8 mouse cellular contexts compared by ENCODE assay signal in the genomic region with DNA sequence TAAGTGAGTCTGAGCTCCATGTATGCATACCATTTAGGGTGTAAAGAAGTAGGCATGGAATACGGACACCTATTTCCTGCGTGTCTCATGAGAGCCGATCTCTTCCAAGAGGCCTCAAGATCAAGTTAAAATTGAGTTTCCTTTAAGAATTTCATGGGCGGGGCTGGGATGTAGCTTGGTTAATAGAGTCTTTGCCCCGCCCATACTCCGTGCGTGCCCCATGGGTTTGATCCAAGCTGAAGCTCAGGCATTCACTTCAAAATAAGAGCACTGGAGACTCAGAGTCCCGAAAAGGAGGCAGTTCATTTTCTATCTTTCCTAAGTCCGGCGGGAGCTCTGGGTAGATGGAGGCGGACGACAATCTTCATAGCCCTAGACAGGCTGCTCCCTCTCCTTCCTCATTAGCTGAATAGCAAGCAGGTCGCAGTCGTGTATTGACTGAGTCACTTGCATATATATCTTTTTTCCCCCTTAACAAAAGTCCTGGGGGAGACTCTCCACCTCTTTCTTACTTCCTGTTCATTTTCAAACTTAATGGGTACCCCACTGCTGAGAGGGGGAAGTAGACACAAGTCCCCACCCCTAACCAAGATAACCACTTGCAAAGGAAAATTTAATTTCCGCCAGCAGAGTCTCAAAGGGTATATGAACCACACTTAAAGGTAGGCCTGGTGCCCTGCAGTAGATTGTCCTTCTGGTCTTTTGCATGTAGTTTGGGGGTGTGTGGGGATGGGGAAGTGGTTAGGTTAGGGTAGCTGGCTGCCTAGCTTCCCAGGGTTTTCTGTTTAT.
DNase-seq lines count a peak whose midpoint lies in the region; ATAC-seq and TF ChIP-seq lines count a peak whose summit lies in the region.

No protein-coding gene starts in this region.

- no peaks in the 10 kb centered on the region for H3K9me3 ChIP-seq in forebrain, embryonic 10.5 days
- H3K9me3 ChIP-seq in hindbrain, embryonic 10.5 days: no peaks in the 10 kb centered on the region
- H3K9me3 ChIP-seq in limb, embryonic 12.5 days: 0 out of 2 replicates have a peak, but pooled peaks cover 2% of the 10 kb centered on the region
- no peaks in the 10 kb centered on the region for H3K9me3 ChIP-seq in midbrain, embryonic 11.5 days (ENCODE audit: control insufficient read depth, low read length)

- no peak overlapping the region for H3K4me3 ChIP-seq in thymus, adult 2 months (ENCODE audit: control insufficient read depth, insufficient read depth, low read length)
- H3K4me3 ChIP-seq in forebrain, embryonic 10.5 days: peak overlapping the region; percentile 24; the same call in 1 of the 2 replicates
- no peak overlapping the region for H3K4me3 ChIP-seq in hindbrain, embryonic 10.5 days
- no peak overlapping the region for H3K4me3 ChIP-seq in limb, embryonic 12.5 days (replicated peaks)
- no peak overlapping the region for H3K4me3 ChIP-seq in midbrain, embryonic 11.5 days (ENCODE audit: low read depth, low read length)

- ATAC-seq in limb, embryonic 12.5 days (ENCODE audit: insufficient number of reproducible peaks, insufficient read depth, low FRiP score, low TSS enrichment, low read depth): no peak
- peak; percentile 54 for ATAC-seq in midbrain, embryonic 11.5 days (ENCODE audit: low FRiP score)

- no peak for TF ChIP-seq POLR2A in thymus, adult 2 months (IDR thresholded peaks at IDR 0.05; ENCODE audit: control insufficient read depth, extremely low read depth, insufficient read depth, low read length, poor library complexity)

- no peak for TF ChIP-seq CTCF in thymus, adult 2 months (IDR thresholded peaks at IDR 0.05; ENCODE audit: borderline replicate concordance, control insufficient read depth, extremely low read depth, insufficient read depth, low read length, poor library complexity)

- DNase-seq in thymus, postnatal 0 days (ENCODE audit: low spot score): peak; percentile 34
- no peak for DNase-seq in thymus, adult 2 months
- DNase-seq in forebrain, embryonic 10.5 days (ENCODE audit: extremely low spot score, low spot score): peak; percentile 52
- DNase-seq in hindbrain, embryonic 10.5 days (ENCODE audit: low spot score): peak; percentile 45
- DNase-seq in midbrain, embryonic 11.5 days (ENCODE audit: low spot score, missing footprints): peak; percentile 88
- no peak for DNase-seq in right cerebral cortex, postnatal 25 days
- DNase-seq in B cell, adult 2 months: no peak

- peak overlapping the region; percentile 35 for H3K4me2 ChIP-seq in limb, embryonic 12.5 days
- H3K4me2 ChIP-seq in midbrain, embryonic 11.5 days: 0 out of 2 replicates have a peak overlapping the region, but pooled peaks have one; percentile 9

- H3K4me1 ChIP-seq in thymus, adult 2 months (replicated peaks; ENCODE audit: control insufficient read depth, insufficient read depth, low read length): no peaks in the 10 kb centered on the region
- H3K4me1 ChIP-seq in forebrain, embryonic 10.5 days: peaks cover 15% of the 10 kb centered on the region
- peaks cover 7% of the 10 kb centered on the region; the same call in 1 of the 2 replicates for H3K4me1 ChIP-seq in hindbrain, embryonic 10.5 days (replicated peaks)
- 0 out of 2 replicates have a peak, but pooled peaks cover 5% of the 10 kb centered on the region for H3K4me1 ChIP-seq in limb, embryonic 12.5 days (replicated peaks)
- H3K4me1 ChIP-seq in midbrain, embryonic 11.5 days (ENCODE audit: control insufficient read depth, insufficient read depth, low read length): no peaks in the 10 kb centered on the region; the same call in 1 of the 2 replicates

- no peaks in the 10 kb centered on the region for H3K36me3 ChIP-seq in thymus, adult 2 months (ENCODE audit: control insufficient read depth, insufficient read depth, low read length)
- H3K36me3 ChIP-seq in forebrain, embryonic 10.5 days (replicated peaks): no peaks in the 10 kb centered on the region
- H3K36me3 ChIP-seq in hindbrain, embryonic 10.5 days: no peaks in the 10 kb centered on the region
- no peaks in the 10 kb centered on the region for H3K36me3 ChIP-seq in limb, embryonic 12.5 days
- H3K36me3 ChIP-seq in midbrain, embryonic 11.5 days (ENCODE audit: control insufficient read depth, insufficient read depth, low read length): no peaks in the 10 kb centered on the region

- WGBS in thymus, adult 2 months: 31% methylated on average over 15 of the region's 15 CpGs
- WGBS in forebrain, embryonic 10.5 days: 36% methylated on average over 15 of the region's 15 CpGs
- 28% methylated on average over 15 of the region's 15 CpGs for WGBS in hindbrain, embryonic 10.5 days
- 36% methylated on average over 15 of the region's 15 CpGs for WGBS in limb, embryonic 12.5 days
- WGBS in midbrain, embryonic 11.5 days: 31% methylated on average over 15 of the region's 15 CpGs

- H3K9ac ChIP-seq in limb, embryonic 12.5 days (replicated peaks): no peak overlapping the region
- no peak overlapping the region for H3K9ac ChIP-seq in midbrain, embryonic 11.5 days (ENCODE audit: low read length)

- H3K27me3 ChIP-seq in thymus, adult 2 months (ENCODE audit: control insufficient read depth, insufficient read depth, low read length): no peaks in the 10 kb centered on the region
- no peaks in the 10 kb centered on the region for H3K27me3 ChIP-seq in forebrain, embryonic 10.5 days (ENCODE audit: poor library complexity, severe bottlenecking)
- no peaks in the 10 kb centered on the region for H3K27me3 ChIP-seq in hindbrain, embryonic 10.5 days (ENCODE audit: insufficient read depth, poor library complexity, severe bottlenecking)
- no peaks in the 10 kb centered on the region for H3K27me3 ChIP-seq in limb, embryonic 12.5 days
- no peaks in the 10 kb centered on the region for H3K27me3 ChIP-seq in midbrain, embryonic 11.5 days (ENCODE audit: control insufficient read depth, insufficient read depth, low read length)

- no peak overlapping the region for H3K27ac ChIP-seq in thymus, adult 2 months (ENCODE audit: control insufficient read depth, insufficient read depth, low read length)
- H3K27ac ChIP-seq in forebrain, embryonic 10.5 days: peak overlapping the region; percentile 66
- H3K27ac ChIP-seq in hindbrain, embryonic 10.5 days: 0 out of 2 replicates have a peak overlapping the region, but pooled peaks have one; percentile 9
- no peak overlapping the region for H3K27ac ChIP-seq in limb, embryonic 12.5 days
- no peak overlapping the region for H3K27ac ChIP-seq in midbrain, embryonic 11.5 days (ENCODE audit: low read depth, low read length)

Comparison
In these comparisons a context has a peak if more than half of its experiments do, and no peak if none do; other contexts are left out.
1. DNase-seq: peak in thymus, postnatal 0 days (single experiment), forebrain, embryonic 10.5 days (single experiment), hindbrain, embryonic 10.5 days (single experiment) and midbrain, embryonic 11.5 days (single experiment); none in thymus, adult 2 months (single experiment), right cerebral cortex, postnatal 25 days (single experiment) and B cell, adult 2 months (0 of 2).
2. H3K27ac ChIP-seq: peak in forebrain, embryonic 10.5 days (single experiment) and hindbrain, embryonic 10.5 days (single experiment); none in thymus, adult 2 months (single experiment), limb, embryonic 12.5 days (single experiment) and midbrain, embryonic 11.5 days (single experiment).